Mouse (Mus musculus) myocyte (in vitro differentiated cells): Measurements from ENCODE around the gene Sult1a1.

Experiments used
- CEBPB ChIP-seq: IDR thresholded peaks from 2 replicates; pipeline ENCODE4 v1.6.1; 2011; ENCODE audit warnings: mild to moderate bottlenecking, moderate library complexity; ENCODE audit not compliant: poor library complexity, insufficient read depth, severe bottlenecking
- E2F4 ChIP-seq: IDR thresholded peaks from one replicate; pipeline ENCODE4 v1.6.1; 2011; ENCODE audit warnings: mild to moderate bottlenecking, control low read depth, moderate library complexity; ENCODE audit not compliant: insufficient read depth
- MAX ChIP-seq: IDR thresholded peaks from one replicate; pipeline ENCODE4 v1.6.1; 2011; ENCODE audit warnings: low read depth, mild to moderate bottlenecking, control low read depth
- MYOD1 ChIP-seq, 3 experiments: IDR thresholded peaks; one replicate each; pipeline ENCODE4 v1.6.1; 2011; ENCODE audit warnings: control low read depth in 2 of 3, low read depth in 2 of 3, mild to moderate bottlenecking in 2 of 3, moderate library complexity in 1 of 3; ENCODE audit not compliant: insufficient read length in 2 of 3, control insufficient read depth in 1 of 3
- MYOG ChIP-seq, 3 experiments: IDR thresholded peaks; one replicate each; pipeline ENCODE4 v1.6.1; 2011; ENCODE audit warnings: control low read depth in 2 of 3, low read depth in 2 of 3, mild to moderate bottlenecking in 2 of 3; ENCODE audit not compliant: insufficient read length in 2 of 3, control insufficient read depth in 1 of 3, insufficient read depth in 1 of 3
- POLR2A ChIP-seq: IDR thresholded peaks from one replicate; pipeline ENCODE4 v1.6.1; 2011; ENCODE audit warnings: low read depth, mild to moderate bottlenecking, control low read depth, moderate library complexity; ENCODE audit not compliant: insufficient read length
- POLR2AphosphoS2 ChIP-seq: IDR thresholded peaks from one replicate; pipeline ENCODE4 v1.6.1; 2011; ENCODE audit warnings: low read depth, control low read depth; ENCODE audit not compliant: insufficient read length
- REST ChIP-seq: IDR thresholded peaks from one replicate; pipeline ENCODE4 v1.6.1; 2011; ENCODE audit warnings: mild to moderate bottlenecking, control low read depth, moderate library complexity; ENCODE audit not compliant: insufficient read depth, insufficient read length
- SRF ChIP-seq: IDR thresholded peaks from one replicate; pipeline ENCODE4 v1.6.1; 2011; ENCODE audit warnings: low read depth; ENCODE audit not compliant: control insufficient read depth, insufficient read length
- TCF12 ChIP-seq: IDR thresholded peaks from one replicate; pipeline ENCODE4 v1.6.1; 2011; ENCODE audit warnings: mild to moderate bottlenecking, control low read depth; ENCODE audit not compliant: poor library complexity, insufficient read depth, severe bottlenecking
- USF1 ChIP-seq: IDR thresholded peaks from one replicate; pipeline ENCODE4 v1.6.1; 2011; ENCODE audit warnings: low read depth, mild to moderate bottlenecking, control low read depth, moderate library complexity

DNA sequence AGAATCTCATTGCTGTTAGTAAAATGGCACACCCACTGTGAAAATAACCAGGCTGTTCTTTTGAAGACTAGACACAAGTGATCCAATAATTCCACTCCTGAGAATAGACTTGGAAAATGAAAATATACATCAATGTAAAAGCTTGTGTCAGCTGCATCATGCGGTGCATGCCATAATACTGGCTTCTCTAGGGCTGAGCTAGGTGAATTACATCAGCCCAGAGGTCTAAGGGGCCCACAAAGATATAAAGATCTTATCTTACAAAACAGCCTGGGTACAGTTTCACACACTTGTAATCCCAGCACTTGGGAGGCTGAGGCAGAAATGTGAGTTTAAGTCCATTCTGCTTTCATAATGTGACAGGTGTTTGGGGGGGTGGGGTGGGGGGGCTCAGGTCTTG, 18.7 kb downstream of the Sult1a1 start:
- TF ChIP-seq POLR2A (no peak), CEBPB (no peak), USF1 (no peak), MYOD1 (IDR thresholded peaks at IDR 0.05; ENCODE audit: control insufficient read depth in 1 of 3, insufficient read length in 2 of 3, low read depth in 2 of 3) (no peak), MYOG (IDR thresholded peaks at IDR 0.05; ENCODE audit: control insufficient read depth in 1 of 3, insufficient read depth in 1 of 3, insufficient read length in 2 of 3, low read depth in 2 of 3) (no peak), TCF12 (no peak), MAX (no peak), SRF (no peak), POLR2AphosphoS2 (no peak), E2F4 (no peak), REST (no peak)
